Mouse (Mus musculus) MEL (cell line): ENCODE data around the gene Bcl2l1. TPM values are rescaled to one million over a fixed set of nuclear protein-coding genes. Genes with fewer than 3 reads are reported as not detected.

ENCODE experiments used
- DNase-seq: peaks from one replicate; pipeline ENCODE4 v3.0.0; 2011; ENCODE audit warnings: low read depth, low spot score
- H3K27ac ChIP-seq: 2 replicates; pipeline ENCODE4 v1.5.1; 2012; ENCODE audit warnings: low read depth, mild to moderate bottlenecking, control low read depth, low read length, moderate library complexity; ENCODE audit not compliant: control insufficient read depth
- H3K27me3 ChIP-seq, 2 experiments: fragments of 150-350 bp in 1 of 2; sonication (generic) in 1 of 2; 2 replicates each; pipeline ENCODE4 v1.6.1; 2012; ENCODE audit warnings: low read length in 2 of 2, mild to moderate bottlenecking in 2 of 2, improper control_type of control experiment in 1 of 2, moderate library complexity in 1 of 2; ENCODE audit not compliant: insufficient read depth in 2 of 2, control insufficient read depth in 1 of 2
- H3K36me3 ChIP-seq, 2 experiments: 2 replicates each; pipeline ENCODE4 v1.6.1; 2012 to 2014; ENCODE audit warnings: low read length in 2 of 2, improper control_type of control experiment in 1 of 2, inconsistent platforms in 1 of 2, mild to moderate bottlenecking in 1 of 2; ENCODE audit not compliant: insufficient read depth in 2 of 2, control insufficient read depth in 1 of 2
- H3K4me1 ChIP-seq, 2 experiments: fragments of 150-350 bp in 1 of 2; sonication (generic) in 1 of 2; 2 replicates each; pipeline ENCODE4 v1.6.1; 2012; ENCODE audit warnings: low read length in 2 of 2, improper control_type of control experiment in 1 of 2, mild to moderate bottlenecking in 1 of 2; ENCODE audit not compliant: insufficient read depth in 2 of 2, control insufficient read depth in 1 of 2
- H3K4me3 ChIP-seq, 2 experiments: fragments of 150-350 bp in 1 of 2; sonication (generic) in 1 of 2; 2 replicates each; pipeline ENCODE4 v1.5.1; 2012; ENCODE audit warnings: low read depth in 2 of 2, low read length in 2 of 2, mild to moderate bottlenecking in 2 of 2, moderate library complexity in 2 of 2, control low read depth in 1 of 2, improper control_type of control experiment in 1 of 2; ENCODE audit not compliant: control insufficient read depth in 1 of 2, insufficient read depth in 1 of 2
- H3K79me2 ChIP-seq: 2 replicates; pipeline ENCODE4 v1.6.1; 2012; ENCODE audit warnings: mild to moderate bottlenecking, low read length, moderate library complexity; ENCODE audit not compliant: control insufficient read depth, poor library complexity, insufficient read depth
- H3K9ac ChIP-seq: 2 replicates; pipeline ENCODE4 v1.6.1; 2012; ENCODE audit warnings: low read depth, mild to moderate bottlenecking, control low read depth, low read length, moderate library complexity; ENCODE audit not compliant: control insufficient read depth, poor library complexity, severe bottlenecking
- H3K9me3 ChIP-seq: fragments of 150-350 bp; sonication (generic); replicated peaks from 2 replicates; pipeline ENCODE4 v1.6.1; 2012; ENCODE audit warnings: mild to moderate bottlenecking, low read length, improper control_type of control experiment, moderate library complexity; ENCODE audit not compliant: insufficient read depth
- CTCF ChIP-seq, 3 experiments: IDR thresholded peaks in 2 of 3; conservative IDR thresholded peaks in 1 of 3; 2 replicates each; pipeline ENCODE4 v1.5.1; 2011 to 2012; ENCODE audit warnings: low read length in 3 of 3, low read depth in 2 of 3, mild to moderate bottlenecking in 2 of 3, improper control_type of control experiment in 1 of 3, inconsistent platforms in 1 of 3, mixed read lengths in 1 of 3, moderate library complexity in 1 of 3; ENCODE audit not compliant: control insufficient read depth in 1 of 3, insufficient read depth in 1 of 3, poor library complexity in 1 of 3, severe bottlenecking in 1 of 3
- ETS1 ChIP-seq: IDR thresholded peaks from 2 replicates; pipeline ENCODE4 v1.6.1; 2012; ENCODE audit warnings: low read depth, mild to moderate bottlenecking, inconsistent platforms, low read length, improper control_type of control experiment, moderate library complexity
- GATA1 ChIP-seq: IDR thresholded peaks from 2 replicates; pipeline ENCODE4 v1.6.1; 2011; ENCODE audit warnings: low read depth, low read length, improper control_type of control experiment
- HCFC1 ChIP-seq: IDR thresholded peaks from 2 replicates; pipeline ENCODE4 v1.6.1; 2012; ENCODE audit warnings: low read depth, mild to moderate bottlenecking, inconsistent platforms, low read length, improper control_type of control experiment, moderate library complexity
- MAFK ChIP-seq: IDR thresholded peaks from 2 replicates; pipeline ENCODE4 v1.6.1; 2011; ENCODE audit warnings: low read depth, mild to moderate bottlenecking, low read length, improper control_type of control experiment, borderline replicate concordance
- MAX ChIP-seq: IDR thresholded peaks from 2 replicates; pipeline ENCODE4 v1.6.1; 2011; ENCODE audit warnings: low read length, improper control_type of control experiment
- NELFE ChIP-seq: IDR thresholded peaks from 2 replicates; pipeline ENCODE4 v1.6.1; 2011; ENCODE audit warnings: low read depth, low read length, improper control_type of control experiment
- NRF1 ChIP-seq: IDR thresholded peaks from 2 replicates; pipeline ENCODE4 v1.6.1; 2014; ENCODE audit warnings: low read depth, mild to moderate bottlenecking, inconsistent platforms, low read length, improper control_type of control experiment, moderate library complexity; ENCODE audit not compliant: poor library complexity, insufficient read depth, severe bottlenecking
- POLR2A ChIP-seq, 2 experiments: IDR thresholded peaks; 2 replicates each; pipeline ENCODE4 v1.6.1; 2011 to 2012; ENCODE audit warnings: low read length in 2 of 2, mild to moderate bottlenecking in 2 of 2, control low read depth in 1 of 2, improper control_type of control experiment in 1 of 2, low read depth in 1 of 2, moderate library complexity in 1 of 2; ENCODE audit not compliant: control insufficient read depth in 1 of 2, insufficient read depth in 1 of 2, poor library complexity in 1 of 2
- RAD21 ChIP-seq: IDR thresholded peaks from 2 replicates; pipeline ENCODE4 v1.6.1; 2011; ENCODE audit warnings: mild to moderate bottlenecking, low read depth, low read length, improper control_type of control experiment
- TAL1 ChIP-seq: IDR thresholded peaks from 2 replicates; pipeline ENCODE4 v1.6.1; 2012; ENCODE audit warnings: mild to moderate bottlenecking, inconsistent platforms, low read length, moderate library complexity, mixed read lengths
- UBTF ChIP-seq: IDR thresholded peaks from 2 replicates; pipeline ENCODE4 v1.6.1; 2012; ENCODE audit warnings: low read depth, mild to moderate bottlenecking, inconsistent platforms, low read length, improper control_type of control experiment, moderate library complexity, borderline replicate concordance; ENCODE audit not compliant: insufficient read depth
- ZNF384 ChIP-seq: IDR thresholded peaks from 2 replicates; pipeline ENCODE4 v1.6.1; 2012; ENCODE audit warnings: low read depth, mild to moderate bottlenecking, inconsistent platforms, low read length, improper control_type of control experiment
- polyA plus RNA-seq, 2 experiments: library from polyadenylated mRNA; stranded (reverse) in 1 of 2; unstranded in 1 of 2; fragments of >175 nt in 1 of 2; fragments of >200 nt in 1 of 2; gene quantifications; 2 replicates each; pipeline versions ENCODE4 v1.2.1 to v1.2.4; 2012; ENCODE audit warnings: low replicate concordance in 2 of 2, low read depth in 1 of 2; ENCODE audit not compliant: insufficient read length in 2 of 2, insufficient read depth in 1 of 2, missing spikeins in 1 of 2
- total RNA-seq: library from RNA; depleted of rRNA; stranded (reverse); fragments of 300-350 nt; gene quantifications from 2 replicates; pipeline ENCODE4 v1.2.3, GENCODE M21; 2012

Bcl2l1 gene
- total and polyA plus RNA-seq, 3 experiments, result 6.5 to 23.9 TPM; not detected in 1

- Histone ChIP-seq H3K79me2 (no peaks in the 10 kb centered on the region), H3K36me3 (peaks cover 0 to 22% of the 10 kb centered on the region in 2 experiments; a peak in 2 of 4 replicates), H3K27ac (no peak overlapping the region), H3K27me3 (no peaks in the 10 kb centered on the region), H3K4me1 (peaks cover 9 to 28% of the 10 kb centered on the region in 2 experiments), H3K9me3 (no peaks in the 10 kb centered on the region), H3K4me3 (no peak overlapping the region), H3K9ac (no peak overlapping the region)
- no peak for DNase-seq
- TF ChIP-seq TAL1 (no peak), HCFC1 (no peak), ETS1 (no peak), NRF1 (no peak), MAX (no peak), RAD21 (no peak), MAFK (no peak), ZNF384 (no peak), POLR2A (IDR thresholded peaks at IDR 0.05; ENCODE audit: control insufficient read depth in 1 of 2, insufficient read depth in 1 of 2, low read depth in 1 of 2, low read length in 2 of 2, poor library complexity in 1 of 2) (no peak), UBTF (no peak)
Observed at GRCm38 (mm10) chr2:152784640-152785039, 46.9 kb downstream of the Bcl2l1 start.

GRCm38 (mm10) chr2:152783241-152783640, 48.3 kb downstream of the Bcl2l1 start:
- Histone ChIP-seq H3K36me3 (peaks cover 0 to 15% of the 10 kb centered on the region in 2 experiments; a peak in 2 of 4 replicates), H3K9me3 (no peaks in the 10 kb centered on the region), H3K4me3 (no peak overlapping the region), H3K9ac (no peak overlapping the region), H3K4me1 (peaks cover 4 to 15% of the 10 kb centered on the region in 2 experiments), H3K27me3 (no peaks in the 10 kb centered on the region), H3K79me2 (no peaks in the 10 kb centered on the region), H3K27ac (no peak overlapping the region)
- DNase-seq, result no peak
- TF ChIP-seq HCFC1, result no peak

- H3K36me3 ChIP-seq, result peaks cover 0 to 9% of the 10 kb centered on the region in 2 experiments; a peak in 2 of 4 replicates
- H3K9ac ChIP-seq, result no peak overlapping the region
- no peak for TF ChIP-seq NELFE
- no peak for TF ChIP-seq GATA1
- no peak for TF ChIP-seq CTCF (IDR thresholded peaks at IDR 0.05 in 2 of 3, conservative IDR thresholded peaks at IDR 0.05 in 1 of 3; ENCODE audit: control insufficient read depth in 1 of 3, insufficient read depth in 1 of 3, low read depth in 2 of 3, low read length in 3 of 3, poor library complexity in 1 of 3, severe bottlenecking in 1 of 3)
- DNase-seq, result no peak
- H3K9me3 ChIP-seq, result no peaks in the 10 kb centered on the region
- H3K4me3 ChIP-seq, result no peak overlapping the region
- peaks cover 2 to 10% of the 10 kb centered on the region in 2 experiments; a peak in 3 of 4 replicates for H3K4me1 ChIP-seq
- H3K79me2 ChIP-seq, result no peaks in the 10 kb centered on the region
- no peaks in the 10 kb centered on the region for H3K27me3 ChIP-seq
- H3K27ac ChIP-seq, result no peak overlapping the region
Observed at GRCm38 (mm10) chr2:152782656-152783055, 48.9 kb downstream of the Bcl2l1 start.
